Mouse (Mus musculus) embryonic facial prominence, embryonic 14.5 days (tissue): ENCODE measurements around the gene Sel1l. TPM values are rescaled to one million over a fixed set of nuclear protein-coding genes. Genes with fewer than 3 reads are reported as not detected.
A peak's percentile ranks its signal among the peaks of the same experiment; 100 is the strongest.

Experiments used
- ATAC-seq: fragments of 200-750 bp; cut with Nextera tagmentation; 2 replicates; pipeline ENCODE4 v1.8.0; 2017; ENCODE audit warnings: low read depth, moderate number of reproducible peaks, moderate TSS enrichment
- DNase-seq: peaks from one replicate; pipeline ENCODE4 v3.0.0-alpha.2; 2015; ENCODE audit warnings: low spot score
- H3K27ac ChIP-seq: fragments of 300-500 bp; sonication (generic); replicated peaks from 2 replicates; pipeline ENCODE4 v1.5.1; 2014; ENCODE audit warnings: low read depth, mild to moderate bottlenecking, low read length, moderate library complexity
- H3K27me3 ChIP-seq: fragments of 300-500 bp; sonication (generic); replicated peaks from 2 replicates; pipeline ENCODE4 v1.6.1; 2014; ENCODE audit warnings: low read length; ENCODE audit not compliant: control insufficient read depth, insufficient read depth
- H3K36me3 ChIP-seq: fragments of 300-500 bp; sonication (generic); 2 replicates; pipeline ENCODE4 v1.6.1; 2014; ENCODE audit warnings: low read length, mixed read lengths; ENCODE audit not compliant: control insufficient read depth, insufficient read depth
- H3K4me1 ChIP-seq: fragments of 300-500 bp; sonication (generic); 2 replicates; pipeline ENCODE4 v1.6.1; 2014; ENCODE audit warnings: antibody characterized with exemption, low read length; ENCODE audit not compliant: control insufficient read depth, insufficient read depth
- H3K4me2 ChIP-seq: fragments of 300-500 bp; sonication (generic); 2 replicates; pipeline ENCODE4 v1.6.1; 2014; ENCODE audit warnings: low read depth, mild to moderate bottlenecking, low read length, moderate library complexity, mixed read lengths
- H3K4me3 ChIP-seq: fragments of 300-500 bp; sonication (generic); 2 replicates; pipeline ENCODE4 v1.5.1; 2014; ENCODE audit warnings: low read depth, mild to moderate bottlenecking, low read length
- H3K9ac ChIP-seq: fragments of 300-500 bp; sonication (generic); 2 replicates; pipeline ENCODE4 v1.6.1; 2014; ENCODE audit warnings: low read depth, mild to moderate bottlenecking, low read length, moderate library complexity, mixed read lengths
- H3K9me3 ChIP-seq: fragments of 300-500 bp; sonication (generic); 2 replicates; pipeline ENCODE4 v1.6.1; 2016; ENCODE audit warnings: low read length; ENCODE audit not compliant: control insufficient read depth
- WGBS: fragments of 180-500 bp; shearing (Covaris S2); extraction: QIAGEN DNeasy Blood & Tissue Kit; methylation state at CpG from one replicate; pipeline ENCODE4 v1.1.7; 2014; 5-methylcytosine and 5-hydroxymethylcytosine counted together
- polyA plus RNA-seq: library from polyadenylated mRNA; unstranded; fragments of >200 nt; fragmentation: Nextera tagmentation; extraction: Ambion mirVana; gene quantifications from 2 replicates; pipeline ENCODE4 v1.2.1, GENCODE M21; 2014

Sel1l gene
- polyA plus RNA-seq, 1 experiment from 2014 or later: 94.8 TPM

DNA sequence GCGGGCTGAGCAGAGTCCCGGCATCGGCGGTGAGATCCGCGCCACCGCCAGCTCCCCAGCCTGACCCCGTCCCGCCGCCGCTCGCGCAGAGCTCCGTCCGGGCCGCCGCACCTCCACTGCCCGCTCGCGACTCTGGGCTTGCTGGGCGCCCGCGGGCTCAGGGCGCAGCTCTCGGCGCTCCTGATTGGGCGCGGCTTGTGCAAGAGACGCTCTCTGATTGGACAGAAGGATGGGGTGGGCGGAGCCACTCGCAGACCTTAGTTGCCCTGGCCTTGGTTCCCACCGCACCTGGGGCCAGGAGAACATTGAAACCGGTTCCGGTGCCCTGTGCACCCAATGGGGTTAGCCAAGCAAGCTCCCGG is 70.0 kb downstream of the Sel1l start:
- DNase-seq (peak; percentile 90), ATAC-seq (peak; percentile 95)
- Histone ChIP-seq H3K27ac (no peak overlapping the region), H3K36me3 (no peaks in the 10 kb centered on the region), H3K9me3 (no peaks in the 10 kb centered on the region), H3K4me2 (peak overlapping the region; percentile 98), H3K9ac (peak overlapping the region; percentile 66), H3K27me3 (peaks cover 10% of the 10 kb centered on the region; the same call in 1 of the 2 replicates), H3K4me3 (peak overlapping the region; percentile 73), H3K4me1 (0 out of 2 replicates have a peak, but pooled peaks cover 4% of the 10 kb centered on the region)
- 2% methylated on average over 16 of the region's 35 CpGs for WGBS

GRCm38 (mm10) chr12:91778211-91779003 is 70.5 kb downstream of the Sel1l start:
- no peaks in the 10 kb centered on the region for H3K36me3 ChIP-seq
- ATAC-seq: peak; percentile 86
- H3K4me2 ChIP-seq: peak overlapping the region; percentile 98
- peak overlapping the region; percentile 66 for H3K9ac ChIP-seq
- no peaks in the 10 kb centered on the region for H3K9me3 ChIP-seq
- peak; percentile 46 for DNase-seq
- peak overlapping the region; percentile 73 for H3K4me3 ChIP-seq
- 0 out of 2 replicates have a peak, but pooled peaks cover 4% of the 10 kb centered on the region for H3K4me1 ChIP-seq
- H3K27ac ChIP-seq: no peak overlapping the region
- peaks cover 10% of the 10 kb centered on the region; the same call in 1 of the 2 replicates for H3K27me3 ChIP-seq
- under 1% methylated on average over 27 of the region's 51 CpGs for WGBS

DNA sequence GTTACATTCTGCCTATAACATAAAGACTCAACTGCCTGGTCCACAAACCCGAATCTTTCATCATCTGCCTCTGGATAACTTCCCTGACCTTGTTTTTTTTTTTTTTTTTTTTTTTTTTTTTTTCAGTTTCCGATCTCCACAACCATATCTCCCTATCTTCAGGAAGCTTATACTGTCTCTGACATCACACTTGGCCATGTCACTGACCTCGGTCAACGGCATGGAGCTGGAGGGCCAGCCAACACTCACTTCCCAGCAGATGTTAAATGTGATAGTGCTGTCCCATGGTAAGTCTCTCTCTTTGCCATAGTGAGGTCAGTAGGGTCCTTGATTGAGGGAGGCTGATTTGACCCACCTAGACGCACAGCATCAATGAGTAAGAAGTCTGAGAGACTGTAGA is 72.6 kb downstream of the Sel1l start:
- no peak overlapping the region for H3K27ac ChIP-seq
- no peak for DNase-seq
- peaks cover 10% of the 10 kb centered on the region; the same call in 1 of the 2 replicates for H3K27me3 ChIP-seq
- H3K9ac ChIP-seq: no peak overlapping the region
- no peak overlapping the region for H3K4me2 ChIP-seq
- H3K36me3 ChIP-seq: no peaks in the 10 kb centered on the region
- no peak for ATAC-seq
- no peaks in the 10 kb centered on the region for H3K9me3 ChIP-seq
- 0 out of 2 replicates have a peak, but pooled peaks cover 4% of the 10 kb centered on the region for H3K4me1 ChIP-seq
- WGBS: 84% methylated on average over 5 of the region's 5 CpGs
- H3K4me3 ChIP-seq: no peak overlapping the region

- no peaks in the 10 kb centered on the region for H3K9me3 ChIP-seq
- ATAC-seq (no peak), DNase-seq (no peak)
- 51% methylated on average over 8 of the region's 8 CpGs for WGBS
- no peak overlapping the region for H3K4me3 ChIP-seq
- no peak overlapping the region for H3K4me2 ChIP-seq
- H3K4me1 ChIP-seq: 0 out of 2 replicates have a peak, but pooled peaks cover 4% of the 10 kb centered on the region
- no peak overlapping the region for H3K27ac ChIP-seq
- peaks cover 10% of the 10 kb centered on the region; the same call in 1 of the 2 replicates for H3K27me3 ChIP-seq
- no peaks in the 10 kb centered on the region for H3K36me3 ChIP-seq
- H3K9ac ChIP-seq: no peak overlapping the region
Measured at GRCm38 (mm10) chr12:91774811-91775284, 74.1 kb downstream of the Sel1l start.

- 73% methylated on average over 2 of the region's 2 CpGs for WGBS
- Histone ChIP-seq H3K27me3 (no peaks in the 10 kb centered on the region), H3K9me3 (no peaks in the 10 kb centered on the region), H3K4me1 (peaks cover 16% of the 10 kb centered on the region), H3K36me3 (no peaks in the 10 kb centered on the region), H3K4me3 (no peak overlapping the region), H3K27ac (no peak overlapping the region), H3K9ac (no peak overlapping the region), H3K4me2 (no peak overlapping the region)
- DNase-seq: no peak
- ATAC-seq: no peak
Measured at GRCm38 (mm10) chr12:91768871-91769270, 80.1 kb downstream of the Sel1l start.

- 86% methylated on average over 6 of the region's 6 CpGs for whole genome bisulfite sequencing
- no peak for ATAC-seq
Measured at GRCm38 (mm10) chr12:91768176-91768575, 80.8 kb downstream of the Sel1l start.

GRCm38 (mm10) chr12:91766338-91767107 is 82.4 kb downstream of the Sel1l start:
- no peak overlapping the region for H3K4me3 ChIP-seq
- DNase-seq (peak; percentile 81), ATAC-seq (peak; percentile 83; the same call in 1 of the 2 replicates)
- H3K4me1 ChIP-seq: peaks cover 16% of the 10 kb centered on the region
- no peaks in the 10 kb centered on the region for H3K27me3 ChIP-seq
- no peaks in the 10 kb centered on the region for H3K9me3 ChIP-seq
- H3K36me3 ChIP-seq: no peaks in the 10 kb centered on the region
- H3K27ac ChIP-seq: no peak overlapping the region
- no peak overlapping the region for H3K4me2 ChIP-seq
- 63% methylated on average over 14 of the region's 14 CpGs for WGBS
- H3K9ac ChIP-seq: no peak overlapping the region

More at GRCm38 (mm10) chr12:91768176-91768575, 80.8 kb downstream of the Sel1l start:
- Histone ChIP-seq H3K4me2 (no peak overlapping the region), H3K36me3 (no peaks in the 10 kb centered on the region), H3K9me3 (no peaks in the 10 kb centered on the region), H3K27me3 (no peaks in the 10 kb centered on the region), H3K4me1 (peaks cover 16% of the 10 kb centered on the region), H3K4me3 (no peak overlapping the region), H3K27ac (no peak overlapping the region), H3K9ac (no peak overlapping the region)
- no peak for DNase-seq

DNA sequence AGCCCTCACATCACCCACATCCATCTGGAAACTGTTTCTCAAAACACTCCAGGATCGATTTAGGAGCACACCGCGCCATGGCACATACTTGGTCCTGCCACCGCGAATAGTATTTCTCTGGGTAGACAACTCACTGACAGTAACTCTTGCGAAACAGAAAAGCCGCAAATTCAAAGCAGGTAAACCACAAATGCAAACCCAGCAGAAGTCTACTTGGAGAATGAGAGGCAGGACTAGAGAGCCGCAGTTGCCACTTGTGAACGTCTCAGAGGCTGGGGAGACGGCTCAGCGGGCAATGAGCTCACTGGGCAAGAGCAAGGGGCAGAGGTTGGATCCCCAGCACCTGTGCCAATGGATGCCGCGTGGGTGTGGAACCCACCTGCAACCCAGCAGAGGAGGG is 83.5 kb downstream of the Sel1l start:
- ATAC-seq (no peak), DNase-seq (peak; percentile 43)
- Histone ChIP-seq H3K27ac (no peak overlapping the region), H3K36me3 (no peaks in the 10 kb centered on the region), H3K4me1 (peaks cover 16% of the 10 kb centered on the region), H3K9ac (no peak overlapping the region), H3K4me3 (no peak overlapping the region), H3K9me3 (no peaks in the 10 kb centered on the region), H3K27me3 (no peaks in the 10 kb centered on the region), H3K4me2 (0 out of 2 replicates have a peak overlapping the region, but pooled peaks have one; percentile 10)
- WGBS: 47% methylated on average over 13 of the region's 13 CpGs
